Mouse (Mus musculus) heart, adult 2 months (tissue): ENCODE measurements around the gene Cenpm. TPM values are rescaled to one million over a fixed set of nuclear protein-coding genes. Genes with fewer than 3 reads are reported as not detected.

ENCODE experiments used
- DNase-seq, 2 experiments: peaks; one replicate each; pipeline ENCODE4 v3.0.0; 2021
- H3K27ac ChIP-seq: fragments of 200-600 bp; 2 replicates; pipeline ENCODE4 v1.8.1; 2022
- H3K27me3 ChIP-seq: fragments of 200-500 bp; 2 replicates; pipeline ENCODE4 v1.6.1; 2012; ENCODE audit warnings: mild to moderate bottlenecking, low read length, inconsistent platforms, mixed read lengths; ENCODE audit not compliant: control insufficient read depth, insufficient read depth
- H3K36me3 ChIP-seq: fragments of 200-500 bp; 2 replicates; pipeline ENCODE4 v1.6.1; 2012; ENCODE audit warnings: low read length, inconsistent platforms; ENCODE audit not compliant: control insufficient read depth, insufficient read depth
- H3K4me1 ChIP-seq: fragments of 200-500 bp; 2 replicates; pipeline ENCODE4 v1.6.1; 2011; ENCODE audit warnings: low read length; ENCODE audit not compliant: control insufficient read depth, insufficient read depth
- H3K4me3 ChIP-seq: fragments of 200-600 bp; 2 replicates; pipeline ENCODE4 v1.8.1; 2022
- H3K79me2 ChIP-seq: fragments of 200-500 bp; replicated peaks from 2 replicates; pipeline ENCODE4 v1.6.1; 2012; ENCODE audit warnings: mild to moderate bottlenecking, inconsistent platforms, low read length, moderate library complexity, mixed read lengths; ENCODE audit not compliant: control insufficient read depth, insufficient read depth
- H3K9ac ChIP-seq: fragments of 200-500 bp; 2 replicates; pipeline ENCODE4 v1.6.1; 2012; ENCODE audit warnings: low read depth, mild to moderate bottlenecking, control low read depth, inconsistent platforms, low read length, mixed read lengths
- CTCF ChIP-seq: fragments of 200-600 bp; IDR thresholded peaks from 2 replicates; pipeline ENCODE4 v1.8.1; 2022; ENCODE audit warnings: antibody characterized with exemption, mild to moderate bottlenecking, moderate library complexity
- EP300 ChIP-seq: fragments of 200-500 bp; IDR thresholded peaks from 2 replicates; pipeline ENCODE4 v1.6.1; 2011; ENCODE audit warnings: low read depth, low read length, control low read depth; ENCODE audit not compliant: insufficient read depth
- POLR2A ChIP-seq: fragments of 200-500 bp; IDR thresholded peaks from 2 replicates; pipeline ENCODE4 v1.6.1; 2011; ENCODE audit warnings: mild to moderate bottlenecking, low read depth, low read length, control low read depth; ENCODE audit not compliant: insufficient read depth
- WGBS: fragments of 180-500 bp; shearing (Covaris S2); methylation state at CpG from one replicate; pipeline ENCODE4 v1.1.7; 2018; 5-methylcytosine and 5-hydroxymethylcytosine counted together
- intact Hi-C: fragments of 180-260 bp; cut with DNase I; formaldehyde crosslinking; loops from one replicate; pipeline ENCODE4 v1.15.1; 2025
- polyA plus RNA-seq: library from polyadenylated mRNA; depleted of rRNA; stranded (reverse); fragments of >200 nt; gene quantifications from 2 replicates; pipeline ENCODE4 v1.2.3, GENCODE M21; 2012
- total RNA-seq, 2 experiments: library from RNA; stranded (reverse); gene quantifications; 2 replicates each; pipeline ENCODE4 v1.2.3; 2021

Cenpm gene
- total and polyA plus RNA-seq, 3 experiments: 0.39 to 1.7 (median 0.42) TPM

DNA sequence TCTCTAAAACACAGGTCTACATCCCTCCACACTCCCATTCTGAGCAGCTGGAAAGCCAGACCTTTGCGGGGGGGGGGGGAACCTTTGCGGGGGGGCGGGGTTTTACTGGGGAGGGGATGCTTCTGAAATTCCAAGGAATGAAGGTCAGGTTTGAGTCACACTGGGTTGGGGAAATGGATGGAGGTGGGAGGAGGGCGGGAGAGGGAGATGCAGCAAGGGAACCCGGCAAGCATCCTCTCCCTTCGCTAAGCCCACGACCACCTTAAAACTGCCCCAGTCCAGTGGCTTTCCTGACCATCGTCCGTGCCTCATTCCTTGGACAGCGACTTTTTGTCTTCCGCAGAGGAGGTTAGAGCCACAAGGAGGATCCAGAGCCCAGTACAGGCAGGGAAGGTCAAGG is 33.3 kb downstream of the Cenpm start:
- Histone ChIP-seq H3K27ac (no peak overlapping the region), H3K36me3 (no peaks in the 10 kb centered on the region), H3K9ac (no peak overlapping the region), H3K27me3 (peaks cover 12% of the 10 kb centered on the region), H3K4me3 (no peak overlapping the region), H3K4me1 (peaks cover 3% of the 10 kb centered on the region), H3K79me2 (no peaks in the 10 kb centered on the region)
- 6% methylated on average over 11 of the region's 11 CpGs for WGBS
- DNase-seq: no peak
- TF ChIP-seq EP300: no peak
- no peak for TF ChIP-seq POLR2A
- TF ChIP-seq CTCF: no peak
- intact Hi-C loops: no loop called here

DNA sequence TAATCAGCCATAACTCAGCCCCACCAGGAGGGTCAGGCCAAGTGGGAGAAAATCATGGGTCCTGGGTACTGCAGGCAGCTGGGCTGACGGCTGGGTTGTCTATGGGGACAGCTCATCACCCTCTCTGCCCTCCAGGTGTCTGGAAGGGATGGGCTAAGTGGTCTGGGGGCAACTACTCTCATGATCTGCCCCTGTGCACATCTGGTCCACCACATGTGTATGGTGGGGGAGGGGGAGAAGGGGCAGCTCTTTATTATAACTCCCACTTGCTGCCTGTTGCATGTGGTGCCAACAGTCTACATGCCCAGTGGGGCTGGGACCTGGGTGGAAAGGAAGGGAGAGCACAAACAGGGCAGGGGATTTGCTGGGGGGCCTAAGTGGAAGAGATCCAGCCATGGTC is 33.7 kb downstream of the Cenpm start:
- Histone ChIP-seq H3K36me3 (no peaks in the 10 kb centered on the region), H3K4me1 (peaks cover 7% of the 10 kb centered on the region), H3K27ac (no peak overlapping the region), H3K79me2 (no peaks in the 10 kb centered on the region), H3K9ac (no peak overlapping the region), H3K27me3 (peaks cover 12% of the 10 kb centered on the region), H3K4me3 (no peak overlapping the region)
- no peak for TF ChIP-seq POLR2A
- no peak for TF ChIP-seq CTCF
- no peak for TF ChIP-seq EP300
- DNase-seq: no peak
- intact Hi-C loops: no loop called here
- 63% methylated on average over 1 of the region's 1 CpGs for WGBS

DNA sequence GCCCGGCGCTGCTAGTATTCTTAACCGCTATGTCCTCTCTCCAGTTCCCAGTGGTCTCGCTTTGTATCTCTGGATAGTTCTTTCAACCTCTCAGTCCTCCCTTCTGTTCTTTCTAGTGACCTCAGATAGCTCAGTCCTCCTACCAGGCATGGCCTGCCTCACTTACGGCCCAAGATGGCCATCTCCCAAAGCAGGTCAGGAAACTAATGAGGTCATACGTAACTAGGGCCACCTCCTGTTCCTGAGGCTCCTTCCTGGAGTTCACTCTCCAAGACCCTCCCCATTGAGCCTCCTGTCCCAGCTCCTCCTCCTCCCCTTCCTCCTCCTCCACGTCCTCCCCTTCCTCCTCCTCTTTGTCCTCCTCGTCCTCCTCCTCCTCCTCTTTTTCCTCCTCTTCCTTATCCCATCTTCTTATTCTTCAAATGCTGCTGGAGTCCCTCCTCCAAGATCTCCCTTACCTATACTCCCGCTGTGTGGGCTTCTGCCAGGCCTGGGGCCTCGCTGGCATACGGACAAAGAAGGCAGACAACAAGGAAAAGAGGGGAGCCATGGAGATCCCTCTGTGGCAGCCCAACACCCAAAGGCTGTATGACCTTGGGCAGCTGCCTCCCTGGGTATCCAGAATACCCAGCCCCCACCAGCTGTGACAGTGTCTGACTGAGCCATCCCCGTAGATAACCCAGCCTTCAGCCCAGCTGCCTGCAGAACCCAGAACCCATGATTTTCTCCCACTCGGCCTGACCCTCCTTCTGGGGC is 35.1 kb downstream of the Cenpm start:
- Histone ChIP-seq H3K27ac (no peak overlapping the region), H3K79me2 (no peaks in the 10 kb centered on the region), H3K27me3 (peaks cover 12% of the 10 kb centered on the region), H3K36me3 (no peaks in the 10 kb centered on the region), H3K4me1 (peaks cover 7% of the 10 kb centered on the region), H3K4me3 (no peak overlapping the region), H3K9ac (no peak overlapping the region)
- no peak for DNase-seq
- TF ChIP-seq CTCF (no peak), POLR2A (no peak), EP300 (no peak)
- 74% methylated on average over 13 of the region's 13 CpGs for WGBS
- intact Hi-C loops: no loop called here

DNA sequence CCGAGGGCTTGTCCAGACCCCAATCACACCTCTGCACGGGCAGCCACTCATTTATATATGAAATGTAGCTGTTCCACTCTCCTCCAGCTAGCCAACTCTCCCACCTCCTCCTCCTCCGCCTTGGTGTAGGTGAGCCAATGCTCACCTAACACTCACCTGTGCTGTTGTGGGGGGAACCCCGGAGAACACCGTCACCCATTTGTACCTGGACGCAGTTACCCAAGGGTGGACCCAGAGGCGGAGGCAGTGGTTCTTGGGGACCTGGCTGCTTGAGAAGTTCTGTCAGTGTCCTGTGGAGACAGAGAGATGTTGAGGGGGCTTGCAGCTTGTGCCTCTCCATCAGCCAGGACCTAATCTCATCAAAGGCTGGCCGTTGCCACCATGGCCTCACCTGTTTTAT is 36.2 kb downstream of the Cenpm start:
- H3K4me1 ChIP-seq: peaks cover 7% of the 10 kb centered on the region
- TF ChIP-seq CTCF (no peak), POLR2A (no peak), EP300 (no peak)
- H3K79me2 ChIP-seq: no peaks in the 10 kb centered on the region
- intact Hi-C loops: no loop called here
- H3K9ac ChIP-seq: no peak overlapping the region
- DNase-seq: no peak
- H3K27me3 ChIP-seq: peaks cover 10% of the 10 kb centered on the region
- H3K36me3 ChIP-seq: no peaks in the 10 kb centered on the region
- WGBS: 82% methylated on average over 8 of the region's 8 CpGs
- no peak overlapping the region for H3K27ac ChIP-seq
- H3K4me3 ChIP-seq: no peak overlapping the region

DNA sequence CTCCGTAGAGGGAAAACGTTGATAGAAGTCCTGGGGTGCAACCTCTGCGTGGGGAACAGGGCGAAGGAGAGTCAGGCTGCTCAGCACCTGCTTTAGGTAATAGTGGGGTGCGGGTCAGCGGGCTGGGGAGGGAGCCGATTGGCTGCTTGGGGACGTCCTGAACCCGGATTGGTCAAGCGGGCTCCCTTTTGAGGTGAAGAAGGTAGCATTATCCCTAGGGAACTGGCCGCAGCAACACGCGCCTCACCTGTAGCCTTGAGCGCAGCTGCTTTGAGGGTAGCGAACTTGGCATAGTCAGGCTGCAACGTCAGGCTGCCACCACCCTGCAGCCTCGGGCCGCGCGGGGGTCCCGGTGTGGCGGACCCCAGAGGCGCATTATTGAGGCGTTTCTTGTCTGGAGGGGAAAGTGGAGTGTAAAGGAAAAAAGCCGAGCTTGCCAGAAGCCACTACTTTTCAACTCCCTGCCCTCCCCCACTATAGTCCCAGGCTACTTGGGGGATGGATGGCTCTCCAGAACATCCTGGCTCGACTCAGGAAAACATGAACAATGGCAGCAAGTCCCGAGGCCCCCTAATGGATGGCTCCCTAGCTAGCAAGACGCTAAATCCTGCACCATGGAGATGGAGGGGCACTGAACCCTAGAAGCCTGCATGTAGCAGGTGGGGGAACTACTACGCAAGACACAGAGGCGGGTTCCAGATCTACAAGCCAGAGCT is 36.9 kb downstream of the Cenpm start:
- WGBS: 32% methylated on average over 30 of the region's 30 CpGs
- Histone ChIP-seq H3K4me1 (peaks cover 7% of the 10 kb centered on the region), H3K4me3 (no peak overlapping the region), H3K36me3 (no peaks in the 10 kb centered on the region), H3K27me3 (peaks cover 10% of the 10 kb centered on the region), H3K79me2 (no peaks in the 10 kb centered on the region), H3K27ac (no peak overlapping the region), H3K9ac (no peak overlapping the region)
- TF ChIP-seq EP300: no peak
- TF ChIP-seq POLR2A: no peak
- TF ChIP-seq CTCF: no peak
- intact Hi-C loops: no loop called here
- no peak for DNase-seq

DNA sequence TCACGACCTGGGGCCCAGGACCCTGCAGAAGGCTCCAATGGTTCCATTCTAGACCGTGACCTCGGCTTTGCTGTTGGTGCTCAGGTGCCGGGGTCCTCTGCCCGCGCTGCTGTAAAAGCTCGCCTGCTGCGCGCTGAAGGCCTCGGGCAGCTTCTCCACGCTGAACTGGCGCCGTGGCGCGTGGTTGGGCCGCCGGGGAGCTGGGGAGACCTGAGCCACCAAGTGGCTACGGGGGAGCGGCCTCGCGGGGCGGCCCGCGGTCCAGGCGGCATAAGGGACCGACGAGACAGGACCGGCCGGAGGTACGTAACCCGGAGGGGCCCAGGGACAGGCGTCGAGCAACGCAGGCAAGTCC is 37.5 kb downstream of the Cenpm start:
- TF ChIP-seq EP300 (no peak), POLR2A (no peak), CTCF (no peak)
- DNase-seq: no peak
- intact Hi-C loops: no loop called here
- H3K79me2 ChIP-seq: no peaks in the 10 kb centered on the region
- H3K9ac ChIP-seq: no peak overlapping the region
- no peaks in the 10 kb centered on the region for H3K36me3 ChIP-seq
- no peak overlapping the region for H3K4me3 ChIP-seq
- H3K27me3 ChIP-seq: peaks cover 5% of the 10 kb centered on the region
- H3K27ac ChIP-seq: no peak overlapping the region
- 32% methylated on average over 34 of the region's 34 CpGs for WGBS
- H3K4me1 ChIP-seq: peaks cover 7% of the 10 kb centered on the region
